Mouse (Mus musculus) gastrocnemius, adult 18-20 months (tissue): ENCODE results near the gene Atp5h. TPM values are rescaled to one million over a fixed set of nuclear protein-coding genes. Genes with fewer than 3 reads are reported as not detected.
A peak's percentile ranks its signal among the peaks of the same experiment; 100 is the strongest.

Experiments used
- DNase-seq: peaks from one replicate; pipeline ENCODE4 v3.0.0; 2021; ENCODE audit warnings: low spot score
- microRNA-seq: library from miRNA; unstranded; fragments of <30 nt; microRNA quantifications from one replicate; pipeline ENCODE4 v1.2.0, GENCODE M21; 2021
- total RNA-seq, 2 experiments: library from RNA; stranded (reverse); gene quantifications; 2 replicates each; pipeline ENCODE4 v1.2.3; 2021

Gene Atp5h
- total RNA-seq, 2 experiments from 2014 or later: 772 to 857 TPM

DNA sequence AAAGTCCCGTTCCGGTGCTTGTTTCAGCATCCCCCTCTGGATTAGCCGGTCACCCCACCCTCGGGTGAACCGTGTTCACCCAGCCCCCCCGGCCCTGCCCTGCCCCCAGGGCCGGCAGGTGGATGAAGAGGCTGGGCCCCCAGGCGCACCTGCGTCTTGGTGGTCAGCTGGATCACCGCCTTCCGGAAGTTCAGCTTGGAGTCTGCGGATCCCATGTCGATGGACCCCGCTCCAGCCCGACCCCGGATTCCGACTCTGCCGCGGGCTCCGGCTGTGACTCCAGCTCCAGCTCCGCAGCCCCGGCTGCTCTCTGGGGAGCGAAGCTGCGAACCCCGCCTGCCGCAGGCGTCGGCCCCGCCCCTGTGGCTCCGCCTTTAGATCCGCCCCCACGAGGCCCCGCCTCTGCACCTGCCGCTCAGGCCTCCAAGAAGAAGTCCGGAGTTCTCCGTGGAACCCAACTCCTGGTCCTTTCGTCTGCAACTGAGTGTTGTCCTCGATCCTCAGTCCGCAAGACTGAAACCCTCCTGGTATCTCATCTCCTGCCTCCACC lies 52.3 kb downstream of the Atp5h start, which contains the start of gene Hid1:
Gene Hid1 (minus strand): TSS at position 362 of the 550 bp plus-strand sequence.
- DNase-seq: peak; percentile 79

DNA sequence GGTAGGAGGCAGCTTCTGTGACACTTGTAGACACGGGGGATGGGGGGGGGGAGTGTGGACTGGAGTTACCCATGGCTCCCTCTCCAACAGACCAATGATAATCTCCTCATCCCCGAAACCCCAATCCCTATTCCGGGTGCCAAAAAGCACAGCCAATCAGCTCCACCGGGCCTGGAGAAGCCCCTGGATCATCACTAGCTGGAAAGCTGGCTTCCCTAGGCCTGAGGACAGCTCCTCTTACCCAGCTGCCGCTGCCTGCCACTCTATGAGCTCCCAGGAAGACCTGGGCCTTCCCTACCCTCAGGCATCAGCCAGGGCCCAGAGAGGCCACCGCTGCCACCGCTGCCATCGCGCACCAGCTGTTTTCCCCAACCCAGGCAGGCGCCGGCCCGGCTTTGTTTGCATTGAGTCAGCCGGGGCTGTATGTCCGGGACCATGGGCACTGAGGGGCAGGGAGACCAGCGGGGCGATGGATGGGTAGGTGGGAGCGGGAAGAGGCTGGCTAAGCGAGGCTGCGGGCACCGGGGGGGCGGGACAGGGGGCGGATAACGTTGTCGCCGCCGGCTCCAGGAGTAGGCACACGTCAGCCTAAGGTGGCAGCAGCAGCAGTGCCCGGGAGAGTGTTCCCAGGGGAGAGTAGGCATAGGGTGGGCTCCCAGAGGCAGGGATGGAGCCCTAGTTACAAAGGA lies 52.9 kb downstream of the Atp5h start:
- DNase-seq: no peak

GRCm38 (mm10) chr11:115366039-115366705 lies 53.6 kb downstream of the Atp5h start:
- no peak for DNase-seq

Small RNA genes lying within 50 kb of the gene (microRNA-seq; reads per million reads assigned to microRNA genes)
- not detected for gene Mir3968

Other genes with a start within 250 kb of the Atp5h start
- gene Tmem104, start 232.5 kb downstream of the Atp5h start, total RNA-seq: 1 to 10 TPM; 7.5 to 7.9 TPM
- 10 to 100 TPM; 12.6 to 20.2 TPM for gene Nat9, start 232.1 kb downstream of the Atp5h start, total RNA-seq
- gene Grin2c, start 152.7 kb downstream of the Atp5h start, total RNA-seq: under 1 TPM; 0.05 to 0.14 TPM
- gene Fdxr, start 142.9 kb downstream of the Atp5h start, total RNA-seq: 1 to 10 TPM; 3.2 TPM
- 1 to 10 TPM; 4.7 to 6.0 TPM for gene Fads6, start 122.3 kb downstream of the Atp5h start, total RNA-seq
- gene Otop2, start 112.8 kb downstream of the Atp5h start, total RNA-seq: not detected
- under 1 TPM; 0.16 to 0.19 TPM for gene Ush1g, start 97.9 kb downstream of the Atp5h start, total RNA-seq
- not detected for gene Otop3, start 85.2 kb downstream of the Atp5h start, total RNA-seq
- gene Hid1, start 52.2 kb downstream of the Atp5h start, total RNA-seq: under 1 TPM; 0.81 to 0.96 TPM
- gene Cdr2l, start 38.0 kb downstream of the Atp5h start, total RNA-seq: 1 to 10 TPM; 1.2 to 1.5 TPM
- 10 to 100 TPM; 90.3 to 95.5 TPM for gene Mrpl58, start 16.2 kb downstream of the Atp5h start, total RNA-seq
- gene Kctd2, start 166 bp upstream of the Atp5h start, total RNA-seq: 10 to 100 TPM; 15.9 to 17.7 TPM
- not detected for gene Trim80, start 20.6 kb upstream of the Atp5h start, total RNA-seq
- gene Slc16a5, start 42.5 kb upstream of the Atp5h start, total RNA-seq: not detected
- gene Armc7, start 55.7 kb upstream of the Atp5h start, total RNA-seq: 1 to 10 TPM in 1 of 2 experiments, under 1 TPM in 1; 0.82 to 1.3 TPM
- 1 to 10 TPM; 6.2 to 6.8 TPM for gene Nt5c, start 71.9 kb upstream of the Atp5h start, total RNA-seq
- 10 to 100 TPM; 49.7 to 52.4 TPM for gene Jpt1, start 94.4 kb upstream of the Atp5h start, total RNA-seq
- gene Sumo2, start 116.3 kb upstream of the Atp5h start, total RNA-seq: 100 to 1,000 TPM; 146 TPM
- 10 to 100 TPM; 17.8 to 18.0 TPM for gene Nup85, start 144.5 kb upstream of the Atp5h start, total RNA-seq
- 10 to 100 TPM; 73.3 to 79.3 TPM for gene Mrps7, start 184.0 kb upstream of the Atp5h start, total RNA-seq
- 10 to 100 TPM; 15.4 to 18.8 TPM for gene Gga3, start 184.1 kb upstream of the Atp5h start, total RNA-seq
- 10 to 100 TPM; 42.3 to 45.0 TPM for gene Mif4gd, start 193.0 kb upstream of the Atp5h start, total RNA-seq
- gene Slc25a19, start 208.3 kb upstream of the Atp5h start, total RNA-seq: 10 to 100 TPM; 38.8 to 44.4 TPM